ENCODE assay signal across 9 mouse cellular contexts in genomic region chr9:96739808-96740711, GRCm38 (mm10). TPM values are rescaled to one million over a fixed set of nuclear protein-coding genes. Genes with fewer than 3 reads are reported as not detected.
DNase-seq lines count a peak whose midpoint lies in the region; TF ChIP-seq lines count a peak whose summit lies in the region.
"Had no signal": no experiment of that assay in that cellular context is flagged by ENCODE, and none has a peak within 500 bp of the region (broad histone marks: within the 10 kb centered on the region; RNA-seq: fewer than 3 reads in every experiment).

No protein-coding gene starts in this region.

- H3K9me3 ChIP-seq in hindbrain, embryonic 10.5 days: no peaks in the 10 kb centered on the region

- no peaks in the 10 kb centered on the region for H3K27me3 ChIP-seq in hindbrain, embryonic 10.5 days (ENCODE audit: insufficient read depth, poor library complexity, severe bottlenecking)

- H3K4me1 ChIP-seq in hindbrain, embryonic 10.5 days (replicated peaks): peaks cover 7% of the 10 kb centered on the region; the same call in 1 of the 2 replicates

- TF ChIP-seq CTCF in left cerebral cortex, adult 2 months (IDR thresholded peaks at IDR 0.05): no peak

- 94% methylated on average over 22 of the region's 22 CpGs for WGBS in hindbrain, embryonic 10.5 days

- H3K27ac ChIP-seq in left cerebral cortex, adult 2 months: peak overlapping the region; percentile 65
- no peak overlapping the region for H3K27ac ChIP-seq in hindbrain, embryonic 10.5 days
- H3K27ac ChIP-seq: hindbrain, embryonic 14.5 days had no signal

- H3K36me3 ChIP-seq in hindbrain, embryonic 10.5 days: no peaks in the 10 kb centered on the region

- H3K4me3 ChIP-seq in left cerebral cortex, adult 2 months: peak overlapping the region; percentile 29
- no peak overlapping the region for H3K4me3 ChIP-seq in hindbrain, embryonic 10.5 days

- intact Hi-C loops in left cerebral cortex, adult 2 months (cut with DNase I): no loop called here
- intact Hi-C loops in left cerebral cortex, postnatal 4 days (cut with DNase I): no loop called here
- intact Hi-C loops in left cerebral cortex, postnatal 36 days (cut with DNase I): no loop called here

- DNase-seq in left cerebral cortex, adult 2 months (ENCODE audit: extremely low spot score in 1 of 2, low spot score in 2 of 2): no peak
- DNase-seq in left cerebral cortex, postnatal 4 days: no peak
- DNase-seq in heart, adult 18-20 months: peak; percentile 68 to 72
- peak; percentile 53 to 56 for DNase-seq in left cerebral cortex, postnatal 36 days (ENCODE audit: low spot score in 2 of 2)
- DNase-seq in skeletal muscle tissue, adult 2 months (ENCODE audit: low read depth, low spot score): peak; percentile 62
- no peak for DNase-seq in liver
- DNase-seq in layer of hippocampus, adult 11-12 months (ENCODE audit: low spot score): no peak
- DNase-seq in hindbrain, embryonic 10.5 days (ENCODE audit: low spot score): no peak

RNA-seq across cellular contexts. Expression of gene Zbtb38, which starts 12.6 kb away (rescaled TPM):
- total RNA-seq in left cerebral cortex, adult 2 months (2021): 10 to 100 TPM; 64.2 to 68.6 TPM
- 10 to 100 TPM; 65.6 to 66.3 TPM for total RNA-seq in left cerebral cortex, postnatal 4 days (2021)
- total RNA-seq in heart, adult 18-20 months (2021): 10 to 100 TPM; 34.7 to 42.9 TPM
- total RNA-seq in left cerebral cortex, postnatal 36 days (2021): 10 to 100 TPM; 55.4 to 66.0 TPM
- 7.8 and 8.5 TPM in 2 replicates for polyA plus RNA-seq in hindbrain, embryonic 10.5 days (2016; fragmentation: Nextera tagmentation; extraction: Ambion mirVana)

Comparison
In these comparisons a context has a peak if more than half of its experiments do, and no peak if none do; other contexts are left out.
1. DNase-seq: peak in heart, adult 18-20 months (2 of 2), left cerebral cortex, postnatal 36 days (2 of 2) and skeletal muscle tissue, adult 2 months (single experiment); none in left cerebral cortex, adult 2 months (0 of 2), left cerebral cortex, postnatal 4 days (single experiment), liver (single experiment), layer of hippocampus, adult 11-12 months (single experiment) and hindbrain, embryonic 10.5 days (single experiment).